Mouse (Mus musculus) midbrain, embryonic 12.5 days (tissue): Measurements from ENCODE around the gene Dnmt3a. TPM values are rescaled to one million over a fixed set of nuclear protein-coding genes. Genes with fewer than 3 reads are reported as not detected.
A peak's percentile ranks its signal among the peaks of the same experiment; 100 is the strongest.

Experiments used
- ATAC-seq: fragments of 200-750 bp; cut with Nextera tagmentation; 2 replicates; pipeline ENCODE4 v1.8.0; 2017; ENCODE audit warnings: low read depth, moderate TSS enrichment, moderate library complexity; ENCODE audit not compliant: low FRiP score
- H3K27ac ChIP-seq: fragments of 300-500 bp; sonication (generic); replicated peaks from 2 replicates; pipeline ENCODE4 v1.5.1; 2016; ENCODE audit warnings: mild to moderate bottlenecking
- H3K27me3 ChIP-seq: fragments of 300-500 bp; sonication (generic); 2 replicates; pipeline ENCODE4 v1.6.1; 2016; ENCODE audit warnings: mild to moderate bottlenecking
- H3K36me3 ChIP-seq: fragments of 300-500 bp; sonication (generic); 2 replicates; pipeline ENCODE4 v1.6.1; 2016
- H3K4me1 ChIP-seq: fragments of 300-500 bp; sonication (generic); 2 replicates; pipeline ENCODE4 v1.6.1; 2016
- H3K4me2 ChIP-seq: fragments of 300-500 bp; sonication (generic); replicated peaks from 2 replicates; pipeline ENCODE4 v1.6.1; 2016; ENCODE audit warnings: mild to moderate bottlenecking, moderate library complexity
- H3K4me3 ChIP-seq: fragments of 300-500 bp; sonication (generic); 2 replicates; pipeline ENCODE4 v1.5.1; 2016; ENCODE audit warnings: mild to moderate bottlenecking
- H3K9ac ChIP-seq: fragments of 300-500 bp; sonication (generic); replicated peaks from 2 replicates; pipeline ENCODE4 v1.6.1; 2016; ENCODE audit warnings: mild to moderate bottlenecking, moderate library complexity
- H3K9me3 ChIP-seq: fragments of 300-500 bp; sonication (generic); 2 replicates; pipeline ENCODE4 v1.6.1; 2016; ENCODE audit warnings: mild to moderate bottlenecking
- WGBS: fragments of 180-500 bp; shearing (Covaris S2); methylation state at CpG from one replicate; pipeline ENCODE4 v1.1.7; 2016; 5-methylcytosine and 5-hydroxymethylcytosine counted together
- polyA plus RNA-seq: library from polyadenylated mRNA; unstranded; fragments of >200 nt; fragmentation: Nextera tagmentation; extraction: Ambion mirVana; gene quantifications from 2 replicates; pipeline ENCODE4 v1.2.1, GENCODE M21; 2016

Dnmt3a gene
- polyA plus RNA-seq, 1 experiment from 2014 or later: 143 TPM

DNA sequence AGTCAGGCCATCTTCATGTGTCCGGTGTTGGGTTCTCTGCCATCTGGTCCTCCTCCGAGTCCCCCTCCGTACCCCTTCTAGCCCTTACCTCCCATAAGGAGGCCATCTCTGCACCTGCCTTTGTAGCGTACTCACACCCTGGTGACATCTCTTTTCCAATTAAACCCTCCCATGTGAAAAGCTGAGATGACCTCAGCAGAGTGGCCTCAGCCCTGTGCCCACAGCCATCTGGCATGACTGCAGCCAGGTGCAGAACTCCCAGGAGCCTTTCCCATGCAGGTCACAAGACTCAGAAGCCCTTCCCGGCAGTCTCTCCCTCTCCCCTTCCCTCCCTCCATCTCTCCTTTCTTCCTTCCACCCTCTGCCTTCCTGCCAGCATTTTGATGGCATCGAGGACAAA, 141.7 kb downstream of the Dnmt3a start:
- no peaks in the 10 kb centered on the region for H3K36me3 ChIP-seq
- no peak overlapping the region for H3K9ac ChIP-seq
- no peak overlapping the region for H3K27ac ChIP-seq
- H3K4me3 ChIP-seq: no peak overlapping the region
- no peak for ATAC-seq
- H3K4me1 ChIP-seq: peaks cover 8% of the 10 kb centered on the region; the same call in 1 of the 2 replicates
- WGBS: 83% methylated on average over 6 of the region's 6 CpGs
- no peaks in the 10 kb centered on the region for H3K9me3 ChIP-seq
- peaks cover 24% of the 10 kb centered on the region for H3K27me3 ChIP-seq
- H3K4me2 ChIP-seq: no peak overlapping the region

GRCm38 (mm10) chr12:3954651-3955050, 148.8 kb downstream of the Dnmt3a start, which contains the start of gene Pomc:
TSS of gene Pomc (plus strand) at chr12:3954951.
- WGBS: 17% methylated on average over 22 of the region's 22 CpGs
- ATAC-seq: no peak
- no peaks in the 10 kb centered on the region for H3K9me3 ChIP-seq
- H3K9ac ChIP-seq: no peak within 1 kb of the TSS
- no peaks in the 10 kb centered on the region for H3K36me3 ChIP-seq
- H3K27ac ChIP-seq: no peak within 1 kb of the TSS
- H3K27me3 ChIP-seq: peaks cover 38% of the 10 kb centered on the region
- 0 out of 2 replicates have a peak, but pooled peaks cover 8% of the 10 kb centered on the region for H3K4me1 ChIP-seq
- H3K4me2 ChIP-seq: no peak within 1 kb of the TSS
- no peak within 1 kb of the TSS for H3K4me3 ChIP-seq

DNA sequence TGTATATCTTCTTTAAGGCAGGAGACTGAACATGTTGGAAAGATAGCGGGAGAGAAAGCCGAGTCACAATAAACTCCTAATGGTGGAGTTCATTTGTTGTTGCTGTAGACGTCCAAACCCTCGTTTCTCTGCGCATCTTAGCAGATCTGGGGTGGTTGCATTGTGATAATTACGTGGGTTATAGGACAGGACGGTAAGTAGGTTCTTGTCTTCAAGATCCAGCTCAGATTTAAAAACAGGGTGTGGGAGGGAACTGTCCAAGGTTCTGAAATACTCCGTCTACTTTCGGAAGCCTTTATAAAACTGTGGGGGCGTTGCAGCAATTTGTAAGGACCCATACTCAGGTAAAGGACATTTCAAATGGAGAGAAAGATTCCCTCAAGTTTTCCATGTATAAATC, 149.6 kb downstream of the Dnmt3a start:
- Histone ChIP-seq H3K4me2 (no peak overlapping the region), H3K9ac (no peak overlapping the region), H3K27me3 (peaks cover 38% of the 10 kb centered on the region), H3K36me3 (no peaks in the 10 kb centered on the region), H3K27ac (no peak overlapping the region), H3K9me3 (no peaks in the 10 kb centered on the region), H3K4me1 (peaks cover 11% of the 10 kb centered on the region; the same call in 1 of the 2 replicates), H3K4me3 (no peak overlapping the region)
- ATAC-seq: no peak
- WGBS: 33% methylated on average over 10 of the region's 10 CpGs

DNA sequence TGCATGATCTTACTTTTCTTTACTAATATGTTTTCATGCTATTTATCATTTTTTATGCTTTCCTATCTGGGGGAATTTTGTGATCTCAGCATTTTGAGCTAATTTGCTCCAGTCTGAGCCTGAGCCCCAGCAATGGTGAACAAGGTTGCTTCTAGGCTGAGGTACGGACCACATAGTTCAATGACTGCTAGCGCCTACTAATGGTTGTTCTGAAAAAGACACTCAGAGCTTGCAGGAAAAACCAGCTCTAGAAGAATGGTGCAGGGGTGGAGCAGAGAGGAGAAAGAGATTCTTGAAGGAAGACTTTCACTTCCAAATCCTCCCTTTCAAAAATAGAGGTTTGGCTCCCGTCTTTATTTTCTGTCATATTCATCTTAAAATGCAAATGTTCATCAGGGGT, 150.5 kb downstream of the Dnmt3a start:
- Histone ChIP-seq H3K9me3 (no peaks in the 10 kb centered on the region), H3K4me1 (peaks cover 15% of the 10 kb centered on the region), H3K27me3 (peaks cover 38% of the 10 kb centered on the region), H3K4me3 (no peak overlapping the region), H3K9ac (no peak overlapping the region), H3K27ac (no peak overlapping the region), H3K4me2 (no peak overlapping the region), H3K36me3 (no peaks in the 10 kb centered on the region)
- 13% methylated on average over 3 of the region's 3 CpGs for WGBS
- no peak for ATAC-seq

DNA sequence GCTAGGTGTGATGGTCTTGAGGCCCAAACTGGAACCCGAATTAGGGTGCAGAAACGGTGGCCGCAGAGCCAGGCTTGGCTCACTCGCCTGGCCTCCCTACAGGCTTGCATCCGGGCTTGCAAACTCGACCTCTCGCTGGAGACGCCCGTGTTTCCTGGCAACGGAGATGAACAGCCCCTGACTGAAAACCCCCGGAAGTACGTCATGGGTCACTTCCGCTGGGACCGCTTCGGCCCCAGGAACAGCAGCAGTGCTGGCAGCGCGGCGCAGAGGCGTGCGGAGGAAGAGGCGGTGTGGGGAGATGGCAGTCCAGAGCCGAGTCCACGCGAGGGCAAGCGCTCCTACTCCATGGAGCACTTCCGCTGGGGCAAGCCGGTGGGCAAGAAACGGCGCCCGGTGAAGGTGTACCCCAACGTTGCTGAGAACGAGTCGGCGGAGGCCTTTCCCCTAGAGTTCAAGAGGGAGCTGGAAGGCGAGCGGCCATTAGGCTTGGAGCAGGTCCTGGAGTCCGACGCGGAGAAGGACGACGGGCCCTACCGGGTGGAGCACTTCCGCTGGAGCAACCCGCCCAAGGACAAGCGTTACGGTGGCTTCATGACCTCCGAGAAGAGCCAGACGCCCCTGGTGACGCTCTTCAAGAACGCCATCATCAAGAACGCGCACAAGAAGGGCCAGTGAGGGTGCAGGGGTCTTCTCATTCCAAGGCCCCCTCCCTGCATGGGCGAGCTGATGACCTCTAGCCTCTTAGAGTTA, 154.2 kb downstream of the Dnmt3a start:
- WGBS: 2% methylated on average over 53 of the region's 53 CpGs
- Histone ChIP-seq H3K4me2 (peak overlapping the region; percentile 83), H3K9me3 (no peaks in the 10 kb centered on the region), H3K4me3 (peak overlapping the region; percentile 59), H3K27ac (peak overlapping the region; percentile 92), H3K9ac (peak overlapping the region; percentile 77), H3K27me3 (peaks cover 17% of the 10 kb centered on the region), H3K4me1 (peaks cover 13% of the 10 kb centered on the region), H3K36me3 (peaks cover 6% of the 10 kb centered on the region; the same call in 1 of the 2 replicates)
- ATAC-seq: peak; percentile 97

- peak overlapping the region; percentile 59 for H3K4me3 ChIP-seq
- peaks cover 13% of the 10 kb centered on the region for H3K4me1 ChIP-seq
- WGBS: 55% methylated on average over 4 of the region's 4 CpGs
- peak overlapping the region; percentile 77 for H3K9ac ChIP-seq
- ATAC-seq: no peak
- peaks cover 12% of the 10 kb centered on the region for H3K27me3 ChIP-seq
- H3K36me3 ChIP-seq: peaks cover 11% of the 10 kb centered on the region
- peak overlapping the region; percentile 83 for H3K4me2 ChIP-seq
- H3K9me3 ChIP-seq: no peaks in the 10 kb centered on the region
- H3K27ac ChIP-seq: peak overlapping the region; percentile 92
Measured at GRCm38 (mm10) chr12:3960553-3960952, 154.7 kb downstream of the Dnmt3a start.

Other genes starting within 250 kb of the Dnmt3a start
- gene Dtnb, start 233.6 kb upstream of the Dnmt3a start, polyA plus RNA-seq: 35.3 and 37.6 TPM in 2 replicates
- gene Pomc, start 148.9 kb downstream of the Dnmt3a start, polyA plus RNA-seq: 6.3 and 8.6 TPM in 2 replicates
- gene Efr3b, start 232.9 kb downstream of the Dnmt3a start, polyA plus RNA-seq: 32.0 and 34.3 TPM in 2 replicates